Mouse (Mus musculus) midbrain, embryonic 14.5 days (tissue): ENCODE data around the gene Socs1. TPM values are rescaled to one million over a fixed set of nuclear protein-coding genes. Genes with fewer than 3 reads are reported as not detected.

Experiments
- ATAC-seq: fragments of 200-750 bp; cut with Nextera tagmentation; 2 replicates; pipeline ENCODE4 v1.8.0; 2017; ENCODE audit warnings: moderate number of reproducible peaks, moderate library complexity; ENCODE audit not compliant: low FRiP score, low TSS enrichment
- DNase-seq: peaks from one replicate; pipeline ENCODE4 v3.0.0-alpha.2; 2015
- H3K27ac ChIP-seq: fragments of 300-500 bp; sonication (generic); replicated peaks from 2 replicates; pipeline ENCODE4 v1.5.1; 2014; ENCODE audit warnings: mild to moderate bottlenecking, low read depth, low read length, moderate library complexity
- H3K27me3 ChIP-seq: fragments of 300-500 bp; sonication (generic); 2 replicates; pipeline ENCODE4 v1.6.1; 2014; ENCODE audit warnings: low read length, control low read depth, mixed read lengths; ENCODE audit not compliant: control insufficient read depth, insufficient read depth
- H3K36me3 ChIP-seq: fragments of 300-500 bp; sonication (generic); 2 replicates; pipeline ENCODE4 v1.6.1; 2014; ENCODE audit warnings: low read length, control low read depth; ENCODE audit not compliant: control insufficient read depth, insufficient read depth
- H3K4me1 ChIP-seq: fragments of 300-500 bp; sonication (generic); 2 replicates; pipeline ENCODE4 v1.6.1; 2014; ENCODE audit warnings: mild to moderate bottlenecking, antibody characterized with exemption, low read length, control low read depth; ENCODE audit not compliant: control insufficient read depth, insufficient read depth
- H3K4me2 ChIP-seq: fragments of 300-500 bp; sonication (generic); 2 replicates; pipeline ENCODE4 v1.6.1; 2014; ENCODE audit warnings: mild to moderate bottlenecking, low read length, moderate library complexity
- H3K4me3 ChIP-seq: fragments of 300-500 bp; sonication (generic); replicated peaks from 2 replicates; pipeline ENCODE4 v1.5.1; 2014; ENCODE audit warnings: low read depth, low read length
- H3K9ac ChIP-seq: fragments of 300-500 bp; sonication (generic); replicated peaks from 2 replicates; pipeline ENCODE4 v1.6.1; 2014; ENCODE audit warnings: mild to moderate bottlenecking, low read length, moderate library complexity
- H3K9me3 ChIP-seq: fragments of 300-500 bp; sonication (generic); 2 replicates; pipeline ENCODE4 v1.6.1; 2016; ENCODE audit warnings: low read length, control low read depth, mixed read lengths; ENCODE audit not compliant: control insufficient read depth
- WGBS: fragments of 180-500 bp; shearing (Covaris S2); extraction: QIAGEN DNeasy Blood & Tissue Kit; methylation state at CpG from one replicate; pipeline ENCODE4 v1.1.7; 2014; 5-methylcytosine and 5-hydroxymethylcytosine counted together
- polyA plus RNA-seq: library from polyadenylated mRNA; unstranded; fragments of >200 nt; fragmentation: Nextera tagmentation; extraction: Ambion mirVana; gene quantifications from 2 replicates; pipeline ENCODE4 v1.2.1, GENCODE M21; 2014

Socs1 gene
- 2.5 and 2.7 TPM in 2 replicates for polyA plus RNA-seq

DNA sequence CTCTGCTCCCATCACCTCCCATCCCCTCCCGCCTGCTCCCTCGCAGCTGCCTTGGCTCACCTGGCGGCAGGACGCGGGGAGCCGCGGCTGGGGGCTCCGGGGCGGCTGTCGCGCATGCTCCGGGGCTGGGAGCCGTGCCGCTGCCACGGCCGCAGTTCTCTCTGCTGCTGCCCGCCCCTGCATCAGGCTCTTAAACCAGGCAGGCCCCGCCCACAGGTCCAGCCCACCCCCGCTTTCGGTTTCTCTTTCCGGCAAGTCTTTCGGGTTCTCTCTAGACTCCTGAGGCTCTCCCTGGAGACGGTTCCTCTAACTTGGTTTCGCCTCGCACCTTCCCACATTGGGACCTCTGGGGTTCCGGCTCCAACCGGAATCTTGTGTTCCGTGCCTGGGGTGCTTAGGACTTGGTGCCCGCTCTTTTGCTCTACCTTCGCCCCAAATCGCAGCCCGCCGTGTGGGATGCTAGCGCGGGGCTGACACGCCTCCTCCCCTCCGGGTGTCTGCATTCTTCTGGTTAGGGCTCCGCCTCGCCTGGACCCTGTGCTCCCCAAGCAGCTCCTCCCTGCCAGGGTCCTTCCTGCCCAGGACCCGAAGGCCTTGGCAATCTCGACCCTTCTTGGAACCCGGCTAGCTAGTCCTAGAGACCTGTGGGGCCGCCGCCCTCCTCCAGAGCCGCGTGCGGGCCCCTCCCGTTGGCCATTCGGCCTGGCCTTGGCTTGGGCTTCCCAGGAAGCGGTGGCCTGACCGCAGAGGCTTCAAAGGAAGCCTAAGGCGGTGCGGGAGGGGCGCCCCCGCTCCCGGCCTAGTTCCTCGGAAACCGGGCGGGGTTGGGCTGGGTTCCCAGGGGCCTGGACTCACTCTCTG, at the start of gene Socs1:
Socs1 (minus strand) TSS at position 166 of the 861 bp plus-strand sequence.
- Histone ChIP-seq H3K27ac (peak within 1 kb of the TSS; percentile 80), H3K4me1 (peaks cover 8% of the 10 kb centered on the region; the same call in 1 of the 2 replicates), H3K4me2 (peak within 1 kb of the TSS; percentile 99), H3K36me3 (no peaks in the 10 kb centered on the region), H3K4me3 (peak within 1 kb of the TSS; percentile 59), H3K9ac (peak within 1 kb of the TSS; percentile 72), H3K9me3 (no peaks in the 10 kb centered on the region), H3K27me3 (peaks cover 21% of the 10 kb centered on the region)
- under 1% methylated on average over 59 of the region's 59 CpGs for WGBS
- peak; percentile 90 for DNase-seq
- ATAC-seq = peak; percentile 88

GRCm38 (mm10) chr16:10834542-10834910, 49.2 kb upstream of the Socs1 start:
- DNase-seq (no peak), ATAC-seq (no peak)
- Histone ChIP-seq H3K4me3 (peak overlapping the region; percentile 72), H3K9ac (no peak overlapping the region), H3K4me2 (peak overlapping the region; percentile 97), H3K4me1 (peaks cover 4% of the 10 kb centered on the region; the same call in 1 of the 2 replicates), H3K9me3 (no peaks in the 10 kb centered on the region), H3K36me3 (no peaks in the 10 kb centered on the region), H3K27ac (no peak overlapping the region), H3K27me3 (no peaks in the 10 kb centered on the region)
- WGBS = 9% methylated on average over 12 of the region's 12 CpGs

GRCm38 (mm10) chr16:10828461-10828805, 43.1 kb upstream of the Socs1 start:
- Histone ChIP-seq H3K36me3 (no peaks in the 10 kb centered on the region), H3K4me1 (no peaks in the 10 kb centered on the region), H3K9me3 (no peaks in the 10 kb centered on the region), H3K4me2 (no peak overlapping the region), H3K27ac (no peak overlapping the region), H3K9ac (no peak overlapping the region), H3K4me3 (no peak overlapping the region), H3K27me3 (no peaks in the 10 kb centered on the region)
- ATAC-seq (no peak), DNase-seq (no peak)
- WGBS = 81% methylated on average over 4 of the region's 4 CpGs

GRCm38 (mm10) chr16:10827766-10828460, 42.6 kb upstream of the Socs1 start:
- Histone ChIP-seq H3K36me3 (no peaks in the 10 kb centered on the region), H3K27me3 (no peaks in the 10 kb centered on the region), H3K4me2 (no peak overlapping the region), H3K4me3 (no peak overlapping the region), H3K9me3 (no peaks in the 10 kb centered on the region), H3K9ac (no peak overlapping the region), H3K4me1 (no peaks in the 10 kb centered on the region), H3K27ac (no peak overlapping the region)
- 85% methylated on average over 7 of the region's 7 CpGs for WGBS
- ATAC-seq (no peak), DNase-seq (no peak)

DNA sequence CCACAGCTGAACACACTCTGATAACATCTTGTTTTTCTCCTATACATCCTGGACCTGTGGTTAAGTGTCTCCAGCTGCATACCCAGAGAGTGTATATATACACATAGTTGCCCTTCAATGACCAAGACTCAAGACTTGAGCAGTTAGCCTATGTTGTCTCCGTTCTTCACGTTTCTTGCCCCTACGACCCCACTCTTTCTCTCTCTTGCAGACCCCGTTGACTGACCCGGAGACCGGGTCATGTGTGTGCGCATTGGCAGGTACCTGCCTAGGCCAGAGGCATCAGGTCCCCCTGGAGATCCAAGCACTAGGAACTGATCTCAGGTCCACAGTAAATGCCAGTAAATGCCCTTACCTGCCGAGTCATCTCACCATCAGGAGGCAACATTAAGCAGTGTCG, 41.9 kb upstream of the Socs1 start:
- Histone ChIP-seq H3K36me3 (no peaks in the 10 kb centered on the region), H3K27ac (no peak overlapping the region), H3K4me2 (no peak overlapping the region), H3K9me3 (no peaks in the 10 kb centered on the region), H3K4me1 (no peaks in the 10 kb centered on the region), H3K9ac (no peak overlapping the region), H3K27me3 (no peaks in the 10 kb centered on the region), H3K4me3 (no peak overlapping the region)
- 91% methylated on average over 9 of the region's 9 CpGs for WGBS
- no peak for DNase-seq
- ATAC-seq = no peak

DNA sequence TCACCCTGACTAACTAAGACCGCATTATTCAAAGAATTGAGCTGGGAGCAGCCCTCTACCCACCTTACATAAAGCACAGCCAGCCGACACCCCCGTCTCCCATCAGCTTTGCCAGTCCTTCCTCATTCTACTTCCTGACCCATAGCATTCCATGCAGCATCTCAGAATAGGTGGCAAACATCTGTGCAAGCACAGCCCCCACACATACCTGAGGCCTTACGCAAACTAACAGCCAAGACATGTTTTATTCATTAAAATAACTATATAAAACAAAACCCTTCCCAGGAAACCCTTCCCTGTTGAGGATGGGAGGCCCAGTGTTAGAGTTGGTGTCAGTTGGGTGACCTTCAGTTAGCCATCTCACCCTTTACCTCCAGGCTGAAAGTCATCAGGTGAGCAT, 40.5 kb upstream of the Socs1 start:
- no peaks in the 10 kb centered on the region for H3K9me3 ChIP-seq
- H3K4me3 ChIP-seq = no peak overlapping the region
- no peaks in the 10 kb centered on the region for H3K4me1 ChIP-seq
- H3K9ac ChIP-seq = no peak overlapping the region
- no peak for DNase-seq
- no peak overlapping the region for H3K4me2 ChIP-seq
- no peak overlapping the region for H3K27ac ChIP-seq
- no peaks in the 10 kb centered on the region for H3K36me3 ChIP-seq
- WGBS = 90% methylated on average over 4 of the region's 4 CpGs
- ATAC-seq = no peak
- no peaks in the 10 kb centered on the region for H3K27me3 ChIP-seq

DNA sequence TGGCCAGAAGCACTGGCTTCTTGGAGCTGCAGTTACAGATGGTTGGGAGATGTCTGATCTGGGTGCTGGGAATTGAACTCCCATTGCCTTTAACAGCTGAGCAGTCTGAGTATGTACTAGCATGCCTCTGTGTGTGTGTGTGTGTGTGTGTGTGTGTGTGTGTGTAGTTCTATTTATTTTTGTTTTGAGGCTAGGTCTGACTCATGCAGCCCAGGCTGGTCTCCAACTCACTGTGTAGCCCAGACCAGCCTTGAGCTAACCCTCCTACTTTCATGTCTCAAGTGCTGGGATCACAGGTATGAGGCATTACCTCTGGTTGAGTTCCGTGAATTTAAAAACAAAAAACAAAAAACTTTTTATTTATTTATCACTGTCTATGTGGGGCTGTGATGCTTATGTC, 39.2 kb upstream of the Socs1 start:
- Histone ChIP-seq H3K4me3 (no peak overlapping the region), H3K27me3 (no peaks in the 10 kb centered on the region), H3K9me3 (no peaks in the 10 kb centered on the region), H3K4me1 (no peaks in the 10 kb centered on the region), H3K36me3 (no peaks in the 10 kb centered on the region), H3K4me2 (no peak overlapping the region), H3K9ac (no peak overlapping the region), H3K27ac (no peak overlapping the region)
- ATAC-seq (no peak), DNase-seq (no peak)
- WGBS = 94% methylated on average over 1 of the region's 1 CpGs

DNA sequence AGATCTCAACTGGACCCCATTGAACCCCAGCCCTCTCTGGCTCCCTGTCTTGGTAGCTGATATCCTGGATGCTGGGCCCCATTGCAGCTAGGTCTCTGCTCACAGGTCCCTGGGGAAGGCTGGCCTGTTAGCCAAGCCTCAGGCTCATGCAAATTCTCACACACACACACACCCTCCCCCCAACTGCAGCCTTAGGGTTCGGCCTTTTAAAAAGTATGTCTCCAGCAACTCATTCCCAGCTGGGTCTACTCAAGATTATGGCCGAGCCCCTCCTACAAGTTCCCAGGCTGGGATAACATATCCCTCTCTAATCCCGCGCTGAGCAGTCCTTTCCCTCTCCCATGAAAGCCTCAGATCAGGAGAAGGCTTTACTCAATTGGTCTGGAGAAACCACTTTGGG, 36.1 kb upstream of the Socs1 start:
- H3K9me3 ChIP-seq = no peaks in the 10 kb centered on the region
- no peak overlapping the region for H3K27ac ChIP-seq
- no peak for ATAC-seq
- H3K4me2 ChIP-seq = no peak overlapping the region
- no peaks in the 10 kb centered on the region for H3K36me3 ChIP-seq
- no peak overlapping the region for H3K9ac ChIP-seq
- H3K4me1 ChIP-seq = no peaks in the 10 kb centered on the region
- WGBS = 67% methylated on average over 4 of the region's 4 CpGs
- no peak overlapping the region for H3K4me3 ChIP-seq
- no peak for DNase-seq
- H3K27me3 ChIP-seq = no peaks in the 10 kb centered on the region

DNA sequence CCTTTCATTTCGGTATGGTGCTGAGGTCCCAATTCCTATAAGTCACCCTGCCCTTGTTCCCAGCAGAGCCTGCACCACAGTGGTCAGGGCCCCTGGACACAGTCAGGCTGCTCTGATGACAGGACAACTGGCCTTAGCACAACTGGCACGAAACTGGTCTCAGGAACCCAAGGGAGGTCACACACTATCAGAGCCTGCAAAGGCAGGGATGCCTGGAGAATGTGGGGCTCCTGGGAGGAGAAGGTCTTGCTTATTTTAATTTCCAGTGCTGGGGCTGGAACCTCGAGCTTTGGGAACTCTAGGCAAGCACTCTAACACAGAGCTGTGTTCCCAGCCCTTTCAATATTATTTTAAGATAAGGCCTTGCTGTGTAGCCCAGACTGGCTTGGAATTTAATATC, 34.6 kb upstream of the Socs1 start:
- DNase-seq (no peak), ATAC-seq (no peak)
- Histone ChIP-seq H3K36me3 (no peaks in the 10 kb centered on the region), H3K9ac (no peak overlapping the region), H3K4me2 (no peak overlapping the region), H3K27ac (no peak overlapping the region), H3K4me3 (no peak overlapping the region), H3K4me1 (no peaks in the 10 kb centered on the region), H3K9me3 (no peaks in the 10 kb centered on the region), H3K27me3 (no peaks in the 10 kb centered on the region)
- WGBS = 83% methylated on average over 3 of the region's 3 CpGs
